Mouse (Mus musculus) left cerebral cortex, adult 11 months (tissue): ENCODE data around the gene Gm6710.
"Not testable (repeated sequence)": the region's sequence is repeated elsewhere in the genome, so short reads cannot be mapped to it uniquely, and the experiment has no call there.

Experiments used
- DNase-seq: peaks from one replicate; pipeline ENCODE4 v3.0.0; 2022; ENCODE audit warnings: low spot score

Gene Gm6710

DNA sequence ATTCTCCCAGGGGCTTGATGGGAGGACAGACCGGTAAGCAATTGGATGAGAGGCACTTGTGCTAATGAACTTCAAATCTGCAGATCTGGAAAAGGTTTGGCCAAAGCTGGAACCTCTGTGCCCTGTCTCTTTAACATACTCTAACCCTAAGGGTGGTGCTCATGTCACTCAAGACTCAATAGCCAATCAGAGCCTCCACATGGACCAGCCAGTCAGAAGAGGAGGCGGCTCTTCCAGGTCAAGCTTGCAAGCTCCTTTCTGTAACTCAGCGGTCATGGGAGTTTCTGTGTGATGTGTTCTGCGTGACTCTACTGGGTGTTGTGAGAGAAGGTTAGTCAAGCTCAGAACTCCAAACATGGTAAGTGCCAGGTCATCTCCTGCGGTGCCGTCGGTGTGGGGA is at the start of gene Gm6710:
Gene Gm6710 (plus strand): TSS at position 196 of the 400 bp plus-strand sequence.
- DNase-seq, result not testable (repeated sequence)
